Mouse (Mus musculus): ENCODE measurements around the gene Gm4131. TPM values are rescaled to one million over a fixed set of nuclear protein-coding genes. Genes with fewer than 3 reads are reported as not detected.

Gene Gm4131
- polyA plus RNA-seq, 1 experiment from 2014 or later, result not detected

DNA sequence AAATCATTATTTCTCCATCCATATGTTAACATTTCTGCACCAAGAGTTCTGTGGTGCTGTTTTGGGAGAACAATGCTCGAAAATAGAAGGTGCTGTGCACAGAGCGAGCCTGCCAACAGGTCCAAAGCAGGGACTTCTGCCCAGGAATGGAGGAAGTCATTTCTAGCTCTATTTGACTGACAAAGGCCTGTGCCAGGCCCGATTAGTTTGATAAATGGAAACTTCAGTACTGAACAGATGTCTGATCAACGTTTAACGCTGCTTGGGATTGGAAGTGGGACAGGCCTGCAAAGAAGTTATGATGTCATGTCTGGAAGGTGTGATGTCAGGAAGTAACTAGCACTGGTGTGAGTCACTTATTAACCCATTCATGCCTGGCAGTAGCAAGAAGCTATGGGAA is 73.3 kb downstream of the Gm4131 start:
- 72% methylated on average over 5 of the region's 5 CpGs for WGBS
- Histone ChIP-seq H3K4me3 (ENCODE audit: low read depth, low read length) (no peak overlapping the region), H3K9ac (ENCODE audit: low read length) (no peak overlapping the region), H3K9me3 (ENCODE audit: control insufficient read depth, low read length) (no peaks in the 10 kb centered on the region), H3K4me1 (replicated peaks; ENCODE audit: control insufficient read depth, insufficient read depth, low read length) (no peaks in the 10 kb centered on the region), H3K4me2 (ENCODE audit: low read length) (no peak overlapping the region), H3K27me3 (replicated peaks; ENCODE audit: control insufficient read depth, insufficient read depth, low read length) (no peaks in the 10 kb centered on the region), H3K27ac (ENCODE audit: low read depth) (no peak overlapping the region), H3K36me3 (ENCODE audit: control insufficient read depth, insufficient read depth, low read length) (no peaks in the 10 kb centered on the region)
- DNase-seq (ENCODE audit: low spot score) (no peak), ATAC-seq (replicated peaks; ENCODE audit: low FRiP score, low TSS enrichment, low read depth) (no peak)

DNA sequence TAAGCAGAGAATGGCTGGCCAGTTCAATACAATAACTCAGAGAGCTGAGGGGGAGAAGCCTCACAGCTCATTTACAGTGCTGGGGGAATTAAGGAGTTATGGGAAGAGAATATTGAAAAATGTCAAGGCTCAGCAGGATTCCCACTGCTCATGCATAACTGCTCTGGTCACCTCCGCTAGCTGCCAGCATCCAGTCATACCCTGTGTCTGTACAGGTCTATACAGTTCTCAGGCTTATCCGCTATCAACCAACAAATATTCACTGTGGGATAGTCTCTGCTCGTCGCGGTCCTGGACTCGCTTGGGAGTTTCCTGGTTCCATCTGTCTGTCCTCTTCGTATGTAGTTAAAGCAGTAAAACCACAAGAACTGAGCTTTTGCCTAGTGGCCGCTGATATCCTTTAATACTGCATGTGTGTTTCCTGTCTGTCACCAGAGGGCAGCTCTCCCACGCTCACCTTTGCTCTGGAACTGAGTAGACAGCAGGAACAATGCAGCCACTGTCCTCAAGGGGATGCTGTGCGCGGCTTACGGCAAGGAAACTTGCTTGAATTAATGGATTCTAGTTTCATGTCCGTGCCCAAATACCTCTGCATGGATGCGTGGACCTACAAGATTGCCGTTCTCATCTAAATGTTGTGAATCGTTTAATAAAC is 74.4 kb downstream of the Gm4131 start:
- ATAC-seq (replicated peaks; ENCODE audit: low FRiP score, low TSS enrichment, low read depth) (0 out of 2 replicates have a peak, but pooled peaks have one; percentile 43), DNase-seq (ENCODE audit: low spot score) (peak; percentile 86)
- WGBS, result 36% methylated on average over 16 of the region's 16 CpGs
- H3K9me3 ChIP-seq (ENCODE audit: control insufficient read depth, low read length), result no peaks in the 10 kb centered on the region
- H3K4me3 ChIP-seq (ENCODE audit: low read depth, low read length), result no peak overlapping the region
- no peaks in the 10 kb centered on the region for H3K27me3 ChIP-seq (replicated peaks; ENCODE audit: control insufficient read depth, insufficient read depth, low read length)
- no peaks in the 10 kb centered on the region for H3K36me3 ChIP-seq (ENCODE audit: control insufficient read depth, insufficient read depth, low read length)
- H3K4me1 ChIP-seq (replicated peaks; ENCODE audit: control insufficient read depth, insufficient read depth, low read length), result no peaks in the 10 kb centered on the region
- no peak overlapping the region for H3K4me2 ChIP-seq (ENCODE audit: low read length)
- H3K27ac ChIP-seq (ENCODE audit: low read depth), result no peak overlapping the region
- H3K9ac ChIP-seq (ENCODE audit: low read length), result no peak overlapping the region

DNA sequence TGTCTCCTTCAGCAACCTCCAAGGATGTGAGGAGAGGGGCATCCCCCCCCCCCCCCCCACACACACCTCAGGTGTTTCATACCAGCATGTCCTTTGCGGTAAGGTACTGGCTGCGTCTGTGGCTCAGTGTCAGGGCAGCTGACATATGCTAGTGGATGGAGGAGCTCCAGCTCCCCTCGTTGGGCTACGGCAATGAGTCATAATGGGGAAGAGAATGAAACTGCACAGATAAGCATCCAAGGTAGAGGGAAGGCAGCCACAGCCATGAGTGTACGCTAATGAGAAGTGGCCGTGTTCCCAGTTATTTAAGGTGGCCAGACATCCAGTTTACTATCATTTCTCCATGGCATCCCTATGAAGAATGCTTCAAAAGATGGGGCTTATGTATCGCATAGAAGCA is 78.5 kb downstream of the Gm4131 start:
- H3K9me3 ChIP-seq (ENCODE audit: control insufficient read depth, low read length), result no peaks in the 10 kb centered on the region
- H3K27ac ChIP-seq (ENCODE audit: low read depth), result no peak overlapping the region
- H3K27me3 ChIP-seq (replicated peaks; ENCODE audit: control insufficient read depth, insufficient read depth, low read length), result no peaks in the 10 kb centered on the region
- no peak for ATAC-seq (replicated peaks; ENCODE audit: low FRiP score, low TSS enrichment, low read depth)
- no peak for DNase-seq (ENCODE audit: low spot score)
- no peaks in the 10 kb centered on the region for H3K4me1 ChIP-seq (replicated peaks; ENCODE audit: control insufficient read depth, insufficient read depth, low read length)
- H3K4me2 ChIP-seq (ENCODE audit: low read length), result no peak overlapping the region
- no peak overlapping the region for H3K4me3 ChIP-seq (ENCODE audit: low read depth, low read length)
- no peaks in the 10 kb centered on the region for H3K36me3 ChIP-seq (ENCODE audit: control insufficient read depth, insufficient read depth, low read length)
- 89% methylated on average over 7 of the region's 7 CpGs for WGBS
- H3K9ac ChIP-seq (ENCODE audit: low read length), result no peak overlapping the region

DNA sequence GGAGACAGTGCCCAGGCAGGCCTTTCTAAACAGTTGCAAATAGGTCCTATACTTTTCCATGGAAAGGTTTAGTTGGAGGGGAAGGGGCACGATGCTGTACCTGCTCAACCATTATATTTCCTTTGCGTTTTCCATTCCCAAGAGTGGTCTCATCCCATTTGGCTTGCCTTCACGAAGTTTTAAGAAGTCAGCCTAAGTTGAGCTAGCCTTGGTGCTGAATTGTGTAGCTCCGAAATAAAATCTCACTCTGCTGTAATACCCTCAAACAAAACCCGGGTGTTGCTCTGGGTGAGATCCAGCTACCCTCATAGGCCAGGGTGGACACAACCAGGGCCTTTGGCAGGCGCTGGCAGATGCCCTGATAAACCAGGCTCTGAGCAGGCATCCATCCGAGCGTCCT is 85.3 kb downstream of the Gm4131 start:
- ATAC-seq (replicated peaks; ENCODE audit: low FRiP score, low TSS enrichment, low read depth) (no peak), DNase-seq (ENCODE audit: low spot score) (no peak)
- Histone ChIP-seq H3K27ac (ENCODE audit: low read depth) (no peak overlapping the region), H3K9me3 (ENCODE audit: control insufficient read depth, low read length) (no peaks in the 10 kb centered on the region), H3K27me3 (replicated peaks; ENCODE audit: control insufficient read depth, insufficient read depth, low read length) (no peaks in the 10 kb centered on the region), H3K4me2 (ENCODE audit: low read length) (no peak overlapping the region), H3K4me1 (replicated peaks; ENCODE audit: control insufficient read depth, insufficient read depth, low read length) (no peaks in the 10 kb centered on the region), H3K36me3 (ENCODE audit: control insufficient read depth, insufficient read depth, low read length) (no peaks in the 10 kb centered on the region), H3K9ac (ENCODE audit: low read length) (no peak overlapping the region), H3K4me3 (ENCODE audit: low read depth, low read length) (no peak overlapping the region)
- WGBS, result 39% methylated on average over 8 of the region's 8 CpGs

DNA sequence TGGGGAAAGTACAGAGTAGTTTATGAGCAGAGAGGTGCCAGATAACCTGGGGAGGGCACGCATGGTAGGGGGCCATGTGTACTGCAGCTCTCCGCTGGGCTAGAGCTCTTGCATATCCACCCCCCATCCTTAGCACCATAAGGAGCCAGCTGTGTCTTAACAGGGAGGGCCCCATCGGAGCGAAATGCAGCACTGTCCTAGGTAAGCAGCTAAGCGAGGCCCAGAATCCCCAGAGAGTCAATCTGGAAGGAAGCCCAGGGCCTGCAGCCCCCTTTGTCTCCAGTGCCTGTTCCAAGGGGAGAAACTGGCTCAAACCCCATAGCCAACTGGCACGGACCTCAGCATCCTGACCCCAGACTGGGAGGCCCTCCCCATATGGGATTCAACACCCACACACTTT is 87.3 kb downstream of the Gm4131 start:
- Histone ChIP-seq H3K9ac (ENCODE audit: low read length) (no peak overlapping the region), H3K27me3 (replicated peaks; ENCODE audit: control insufficient read depth, insufficient read depth, low read length) (no peaks in the 10 kb centered on the region), H3K4me3 (ENCODE audit: low read depth, low read length) (no peak overlapping the region), H3K4me2 (ENCODE audit: low read length) (no peak overlapping the region), H3K4me1 (replicated peaks; ENCODE audit: control insufficient read depth, insufficient read depth, low read length) (no peaks in the 10 kb centered on the region), H3K27ac (ENCODE audit: low read depth) (no peak overlapping the region), H3K36me3 (ENCODE audit: control insufficient read depth, insufficient read depth, low read length) (no peaks in the 10 kb centered on the region), H3K9me3 (ENCODE audit: control insufficient read depth, low read length) (no peaks in the 10 kb centered on the region)
- no peak for ATAC-seq (replicated peaks; ENCODE audit: low FRiP score, low TSS enrichment, low read depth)
- WGBS, result 36% methylated on average over 6 of the region's 6 CpGs
- DNase-seq (ENCODE audit: low spot score), result no peak

DNA sequence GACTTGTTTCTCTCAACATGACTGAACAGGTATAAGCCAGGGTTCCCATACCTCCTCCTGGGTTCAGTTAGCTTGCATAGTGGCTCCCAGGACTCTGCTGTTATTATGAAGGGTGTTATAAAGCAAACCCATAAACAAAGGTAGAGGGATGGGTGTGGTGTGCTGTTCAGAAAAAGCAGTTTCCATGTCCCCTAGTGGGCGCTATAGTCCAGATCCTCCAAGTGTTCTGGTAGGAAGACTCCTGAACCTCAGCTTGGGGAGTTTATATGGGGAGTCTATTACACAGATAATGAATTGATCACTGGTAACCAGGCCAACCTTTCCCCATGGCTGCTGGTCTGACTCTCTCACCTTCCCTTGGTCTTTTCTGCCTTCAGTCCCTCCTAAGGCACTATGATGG is 92.2 kb downstream of the Gm4131 start:
- ATAC-seq (replicated peaks; ENCODE audit: low FRiP score, low TSS enrichment, low read depth) (no peak), DNase-seq (ENCODE audit: low spot score) (no peak)
- Histone ChIP-seq H3K4me2 (ENCODE audit: low read length) (no peak overlapping the region), H3K4me1 (replicated peaks; ENCODE audit: control insufficient read depth, insufficient read depth, low read length) (no peaks in the 10 kb centered on the region), H3K9me3 (ENCODE audit: control insufficient read depth, low read length) (no peaks in the 10 kb centered on the region), H3K27ac (ENCODE audit: low read depth) (no peak overlapping the region), H3K27me3 (replicated peaks; ENCODE audit: control insufficient read depth, insufficient read depth, low read length) (no peaks in the 10 kb centered on the region), H3K9ac (ENCODE audit: low read length) (no peak overlapping the region), H3K4me3 (ENCODE audit: low read depth, low read length) (no peak overlapping the region), H3K36me3 (ENCODE audit: control insufficient read depth, insufficient read depth, low read length) (no peaks in the 10 kb centered on the region)
- 41% methylated on average over 1 of the region's 1 CpGs for WGBS

DNA sequence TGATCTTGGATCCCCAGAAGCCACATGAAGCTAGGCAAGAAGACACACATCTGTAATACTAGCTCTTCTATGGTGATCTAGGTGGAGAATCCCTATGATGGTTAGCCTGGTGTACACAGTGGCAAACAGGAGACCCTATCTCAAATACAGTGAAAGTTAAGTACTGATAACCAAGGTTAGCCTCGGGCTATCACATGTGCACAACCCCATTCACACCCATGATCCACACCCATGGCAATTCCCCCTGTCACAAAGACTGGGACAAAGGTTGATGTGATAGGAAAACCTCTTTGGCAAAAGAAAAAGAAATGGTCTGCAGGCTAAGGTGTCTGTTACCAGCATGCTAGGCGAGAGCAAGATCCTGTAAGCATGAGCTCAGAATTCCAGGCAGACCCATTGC is 94.7 kb downstream of the Gm4131 start:
- H3K4me1 ChIP-seq (replicated peaks; ENCODE audit: control insufficient read depth, insufficient read depth, low read length), result no peaks in the 10 kb centered on the region
- H3K36me3 ChIP-seq (ENCODE audit: control insufficient read depth, insufficient read depth, low read length), result no peaks in the 10 kb centered on the region
- H3K4me3 ChIP-seq (ENCODE audit: low read depth, low read length), result no peak overlapping the region
- H3K27me3 ChIP-seq (replicated peaks; ENCODE audit: control insufficient read depth, insufficient read depth, low read length), result no peaks in the 10 kb centered on the region
- DNase-seq (ENCODE audit: low spot score) (no peak), ATAC-seq (replicated peaks; ENCODE audit: low FRiP score, low TSS enrichment, low read depth) (no peak)
- H3K9ac ChIP-seq (ENCODE audit: low read length), result no peak overlapping the region
- 79% methylated on average over 2 of the region's 2 CpGs for WGBS
- H3K27ac ChIP-seq (ENCODE audit: low read depth), result no peak overlapping the region
- H3K9me3 ChIP-seq (ENCODE audit: control insufficient read depth, low read length), result no peaks in the 10 kb centered on the region
- no peak overlapping the region for H3K4me2 ChIP-seq (ENCODE audit: low read length)

DNA sequence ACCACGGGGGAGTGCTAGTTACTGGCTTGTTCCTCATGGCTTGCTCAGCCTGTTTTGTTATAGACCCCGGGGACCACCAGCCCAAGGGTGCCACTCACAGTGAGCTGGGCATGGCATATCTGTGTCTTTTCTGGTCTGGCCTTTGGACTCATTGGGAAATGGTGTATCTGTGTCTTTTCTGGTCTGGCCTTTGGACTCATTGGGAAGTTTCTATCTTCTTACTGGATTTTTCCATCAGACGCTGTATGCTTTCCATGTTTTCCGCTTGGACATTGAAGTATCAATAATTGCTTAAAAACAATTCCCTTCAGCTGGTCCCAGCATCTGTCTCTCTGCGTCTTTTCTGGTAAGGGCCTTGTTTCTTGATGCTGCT is 98.0 kb downstream of the Gm4131 start:
- H3K9me3 ChIP-seq (ENCODE audit: control insufficient read depth, low read length), result no peaks in the 10 kb centered on the region
- H3K4me2 ChIP-seq (ENCODE audit: low read length), result no peak overlapping the region
- no peaks in the 10 kb centered on the region for H3K36me3 ChIP-seq (ENCODE audit: control insufficient read depth, insufficient read depth, low read length)
- DNase-seq (ENCODE audit: low spot score) (no peak), ATAC-seq (replicated peaks; ENCODE audit: low FRiP score, low TSS enrichment, low read depth) (no peak)
- no peak overlapping the region for H3K27ac ChIP-seq (ENCODE audit: low read depth)
- no peaks in the 10 kb centered on the region for H3K4me1 ChIP-seq (replicated peaks; ENCODE audit: control insufficient read depth, insufficient read depth, low read length)
- H3K9ac ChIP-seq (ENCODE audit: low read length), result no peak overlapping the region
- H3K27me3 ChIP-seq (replicated peaks; ENCODE audit: control insufficient read depth, insufficient read depth, low read length), result no peaks in the 10 kb centered on the region
- H3K4me3 ChIP-seq (ENCODE audit: low read depth, low read length), result no peak overlapping the region
- 91% methylated on average over 5 of the region's 5 CpGs for WGBS

DNA sequence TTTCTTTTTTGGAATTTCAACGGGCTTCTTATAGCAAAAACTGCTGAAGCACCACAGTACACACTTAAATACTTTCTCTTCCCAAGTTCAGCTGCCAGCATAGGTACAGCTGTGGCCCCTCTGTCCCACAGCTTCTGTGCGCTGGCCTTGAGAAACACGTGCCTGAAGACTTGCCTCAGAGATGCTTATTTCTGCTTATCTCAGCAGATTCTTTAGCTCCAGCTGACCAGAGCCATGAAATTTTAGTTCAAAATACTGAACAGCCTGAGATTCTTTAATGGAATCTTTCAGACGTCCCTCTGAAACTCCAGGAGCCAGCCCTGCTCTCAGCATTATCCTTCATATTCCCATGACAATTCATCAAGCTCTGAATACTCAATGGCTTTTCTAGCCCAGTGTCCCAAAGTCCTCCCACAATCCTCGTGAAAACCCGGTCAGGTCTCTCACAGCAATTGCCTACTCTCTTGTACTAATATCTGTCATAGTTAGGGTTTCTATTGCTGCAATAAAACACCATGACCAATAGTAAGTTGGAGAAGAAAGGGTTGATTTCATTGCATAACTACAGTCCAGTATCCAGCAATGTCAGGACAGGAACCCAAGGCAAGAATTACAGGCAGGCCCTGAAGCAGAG is 98.5 kb downstream of the Gm4131 start:
- H3K9me3 ChIP-seq (ENCODE audit: control insufficient read depth, low read length), result no peaks in the 10 kb centered on the region
- no peaks in the 10 kb centered on the region for H3K27me3 ChIP-seq (replicated peaks; ENCODE audit: control insufficient read depth, insufficient read depth, low read length)
- no peaks in the 10 kb centered on the region for H3K4me1 ChIP-seq (replicated peaks; ENCODE audit: control insufficient read depth, insufficient read depth, low read length)
- ATAC-seq (replicated peaks; ENCODE audit: low FRiP score, low TSS enrichment, low read depth) (no peak), DNase-seq (ENCODE audit: low spot score) (no peak)
- no peak overlapping the region for H3K4me3 ChIP-seq (ENCODE audit: low read depth, low read length)
- no peak overlapping the region for H3K4me2 ChIP-seq (ENCODE audit: low read length)
- H3K36me3 ChIP-seq (ENCODE audit: control insufficient read depth, insufficient read depth, low read length), result no peaks in the 10 kb centered on the region
- H3K27ac ChIP-seq (ENCODE audit: low read depth), result no peak overlapping the region
- 64% methylated on average over 6 of the region's 6 CpGs for WGBS
- H3K9ac ChIP-seq (ENCODE audit: low read length), result no peak overlapping the region

Measured in intestine, embryonic 14.5 days (tissue).